Mouse (Mus musculus): Measurements from ENCODE around the gene Pdk2.

DNA sequence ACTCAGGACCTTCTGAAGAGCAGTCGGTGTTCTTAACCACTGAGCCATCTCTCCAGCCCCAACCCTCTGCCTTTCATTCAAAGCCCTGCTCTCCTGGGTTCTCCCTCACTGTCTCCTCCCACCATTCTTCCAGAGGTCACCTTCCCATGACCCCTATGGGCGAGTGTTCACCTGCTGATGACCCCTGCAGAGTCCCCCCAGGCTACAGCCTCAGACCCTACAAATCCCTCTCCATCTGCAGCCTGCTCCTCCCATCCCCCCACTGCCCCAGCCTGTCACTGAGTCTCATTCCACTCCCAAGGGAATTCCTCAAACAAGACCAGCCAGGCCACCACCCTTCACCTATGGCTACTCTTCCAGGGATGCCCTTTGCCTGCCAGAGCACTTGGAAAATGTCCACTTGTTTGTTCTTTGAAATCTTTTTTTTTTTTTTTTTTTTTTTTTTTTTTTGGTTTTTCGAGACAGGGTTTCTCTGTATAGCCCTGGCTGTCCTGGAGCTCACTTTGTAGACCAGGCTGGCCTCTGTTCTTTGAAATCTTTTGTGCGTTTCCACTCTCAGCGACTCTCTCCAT lies 43.7 kb upstream of the Pdk2 start:
- TF ChIP-seq POLR2A (IDR thresholded peaks at IDR 0.05; ENCODE audit: borderline replicate concordance, insufficient read depth, low read length) (no peak), CTCF (IDR thresholded peaks at IDR 0.05; ENCODE audit: borderline replicate concordance, insufficient read depth, low read depth, low read length) (no peak)

All from cerebellum, adult 2 months (tissue).